Mouse (Mus musculus): ENCODE measurements around the gene Ttll4.
A peak's percentile ranks its signal among the peaks of the same experiment; 100 is the strongest.

DNA sequence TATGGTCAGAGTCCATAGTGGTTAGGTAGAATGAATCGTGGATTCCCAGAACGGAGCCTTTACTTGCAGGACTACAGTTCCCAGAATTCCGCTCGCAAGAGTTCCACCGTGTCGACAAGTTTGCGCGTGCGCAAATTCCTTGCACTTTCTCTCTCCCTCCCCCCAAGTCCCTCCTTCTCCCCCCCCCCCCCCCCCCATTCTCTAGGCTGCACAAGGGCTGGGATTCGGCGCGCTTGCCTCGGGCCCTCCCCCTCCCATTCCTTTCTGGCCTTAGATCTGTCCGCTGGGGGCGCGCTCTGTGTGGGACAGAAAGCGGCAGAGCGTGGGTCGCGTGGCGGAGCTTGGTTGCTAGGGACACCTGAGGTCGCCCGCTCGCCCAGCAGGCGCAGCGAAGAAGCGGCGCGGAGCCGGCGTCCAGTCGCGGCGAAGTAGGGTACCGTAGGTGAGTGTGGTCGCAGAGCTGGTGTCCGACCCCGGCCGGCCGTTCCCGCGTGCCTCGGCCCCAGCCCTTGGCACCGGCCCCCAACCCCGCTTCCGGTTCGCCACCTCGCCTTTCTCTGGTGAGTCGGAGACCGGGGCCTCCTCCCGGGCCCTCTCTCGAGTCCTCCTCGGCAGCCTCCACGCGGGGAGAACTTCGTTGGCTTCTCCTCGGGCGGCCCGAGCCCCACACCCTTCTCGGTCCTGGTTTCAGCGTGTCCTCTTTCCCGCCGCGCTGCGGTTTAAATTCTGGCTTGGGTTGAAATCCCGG, at the start of gene Ttll4:
- TF ChIP-seq CTCF (IDR thresholded peaks at IDR 0.05; ENCODE audit: low read depth) (peak; percentile 79), EP300 (optimal IDR thresholded peaks at IDR 0.05) (no peak)

Data from stomach, postnatal 0 days (tissue).